Mouse (Mus musculus) embryonic facial prominence, embryonic 10.5 days (tissue): Measurements from ENCODE around the gene Cep104. TPM values are rescaled to one million over a fixed set of nuclear protein-coding genes. Genes with fewer than 3 reads are reported as not detected.

ENCODE experiments used
- DNase-seq: peaks from one replicate; pipeline ENCODE4 v3.0.0-alpha.2; 2017; ENCODE audit warnings: low spot score
- H3K27ac ChIP-seq: fragments of 300-500 bp; sonication (generic); replicated peaks from 2 replicates; pipeline ENCODE4 v1.5.1; 2016; ENCODE audit warnings: mild to moderate bottlenecking
- H3K27me3 ChIP-seq: fragments of 300-500 bp; sonication (generic); replicated peaks from 2 replicates; pipeline ENCODE4 v1.6.1; 2016; ENCODE audit warnings: low read depth, mild to moderate bottlenecking; ENCODE audit not compliant: poor library complexity, severe bottlenecking
- H3K36me3 ChIP-seq: fragments of 300-500 bp; sonication (generic); replicated peaks from 2 replicates; pipeline ENCODE4 v1.6.1; 2016; ENCODE audit warnings: mild to moderate bottlenecking, moderate library complexity
- H3K4me1 ChIP-seq: fragments of 300-500 bp; sonication (generic); 2 replicates; pipeline ENCODE4 v1.6.1; 2016
- H3K4me3 ChIP-seq: fragments of 300-500 bp; sonication (generic); 2 replicates; pipeline ENCODE4 v1.5.1; 2016; ENCODE audit warnings: mild to moderate bottlenecking, moderate library complexity
- H3K9me3 ChIP-seq: fragments of 300-500 bp; sonication (generic); 2 replicates; pipeline ENCODE4 v1.6.1; 2016; ENCODE audit warnings: mild to moderate bottlenecking
- WGBS: fragments of 180-500 bp; shearing (Covaris S2); methylation state at CpG from one replicate; pipeline ENCODE4 v1.1.7; 2016; 5-methylcytosine and 5-hydroxymethylcytosine counted together
- polyA plus RNA-seq: library from polyadenylated mRNA; unstranded; fragments of >200 nt; fragmentation: Nextera tagmentation; extraction: Ambion mirVana; gene quantifications from 2 replicates; pipeline ENCODE4 v1.2.1, GENCODE M21; 2016

Gene Cep104
- polyA plus RNA-seq, 1 experiment from 2014 or later: 20.5 TPM

DNA sequence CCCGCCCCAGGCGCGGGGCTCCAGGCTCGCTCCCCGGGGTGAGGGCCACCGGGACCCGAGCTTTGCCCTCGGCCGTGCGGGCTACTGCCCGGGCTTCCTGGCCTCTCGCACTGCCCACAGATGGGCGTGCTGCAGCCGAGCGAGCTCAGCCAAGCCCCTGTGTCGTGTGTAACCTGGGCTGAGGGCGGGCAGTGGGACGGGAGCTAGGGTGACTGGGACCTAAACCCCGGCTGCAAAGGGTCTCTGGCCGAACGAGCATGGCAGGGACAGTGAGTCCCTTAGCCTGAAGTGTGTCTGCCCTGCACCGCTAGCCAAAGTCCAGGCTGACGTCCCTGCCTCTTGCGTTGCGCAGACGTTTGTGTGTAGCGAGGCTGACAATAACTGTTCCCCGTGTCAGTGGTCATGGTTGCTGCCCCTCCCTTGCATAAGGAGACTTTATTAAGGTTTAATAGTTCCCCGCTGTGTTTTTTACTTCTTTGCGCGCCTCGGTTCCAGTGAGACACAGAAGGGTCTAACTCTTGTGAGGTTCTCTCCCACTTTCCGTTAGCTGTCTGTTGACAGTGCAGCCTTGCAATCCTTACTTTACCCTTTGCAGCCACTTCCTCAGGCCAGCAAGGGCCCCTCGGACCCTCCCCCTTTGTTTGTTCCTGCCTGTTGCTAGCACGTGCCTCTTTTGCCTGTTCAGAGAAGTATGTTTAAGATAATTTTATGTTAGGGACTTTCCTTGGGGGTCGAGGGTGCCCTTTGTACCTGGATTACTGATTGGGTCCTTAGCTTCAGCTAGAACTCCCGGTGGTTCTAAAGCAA is 17.3 kb upstream of the Cep104 start:
- peaks cover 34% of the 10 kb centered on the region for H3K36me3 ChIP-seq
- peak; percentile 50 for DNase-seq
- H3K4me1 ChIP-seq: peaks cover 19% of the 10 kb centered on the region
- no peaks in the 10 kb centered on the region for H3K9me3 ChIP-seq
- peak overlapping the region; percentile 75 for H3K4me3 ChIP-seq
- peak overlapping the region; percentile 91 for H3K27ac ChIP-seq
- peaks cover 17% of the 10 kb centered on the region for H3K27me3 ChIP-seq
- under 1% methylated on average over 37 of the region's 37 CpGs for WGBS

DNA sequence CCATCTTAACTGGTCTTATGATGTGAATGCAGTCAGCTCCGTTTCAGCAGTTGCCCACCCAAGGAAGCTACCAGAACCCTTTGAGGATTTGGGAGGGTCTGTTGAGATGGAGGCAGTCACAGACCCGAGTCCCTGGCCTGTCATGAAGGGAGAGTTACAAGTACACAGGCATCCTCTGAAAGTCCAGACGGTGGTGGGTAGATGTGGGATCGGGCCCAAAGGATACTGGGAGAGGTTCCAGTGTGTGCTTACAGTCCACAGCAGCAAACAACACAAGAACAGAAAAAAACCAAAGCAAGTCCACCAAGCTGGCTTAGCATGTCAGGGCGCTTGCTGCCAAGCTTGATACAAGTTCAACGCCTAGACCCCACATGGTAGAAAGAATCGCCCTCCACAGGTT is 12.4 kb upstream of the Cep104 start:
- Histone ChIP-seq H3K27ac (no peak overlapping the region), H3K27me3 (no peaks in the 10 kb centered on the region), H3K4me3 (no peak overlapping the region), H3K36me3 (peaks cover 83% of the 10 kb centered on the region), H3K4me1 (peaks cover 11% of the 10 kb centered on the region), H3K9me3 (no peaks in the 10 kb centered on the region)
- DNase-seq: no peak
- 87% methylated on average over 7 of the region's 7 CpGs for WGBS

DNA sequence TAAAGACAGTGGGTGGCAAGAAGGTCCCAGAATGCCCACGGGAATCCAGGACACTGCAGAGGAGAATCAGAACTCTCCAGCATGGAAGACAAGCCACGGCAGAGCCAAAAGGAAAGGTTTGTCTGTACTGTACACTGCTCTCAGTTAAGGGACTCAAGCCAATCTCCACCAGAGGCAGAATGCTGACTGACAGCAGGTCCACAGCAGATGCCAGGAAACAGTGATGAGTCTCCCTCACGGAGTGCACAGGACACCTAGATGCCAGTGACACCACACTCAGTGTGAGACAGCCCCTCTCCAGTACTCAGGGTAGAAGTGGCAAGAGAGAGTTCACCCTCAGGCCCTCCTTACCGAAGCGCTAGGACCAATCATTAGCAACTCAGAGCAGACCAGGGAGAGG is 8.3 kb upstream of the Cep104 start:
- no peak overlapping the region for H3K4me3 ChIP-seq
- WGBS: 86% methylated on average over 5 of the region's 5 CpGs
- no peak for DNase-seq
- H3K4me1 ChIP-seq: no peaks in the 10 kb centered on the region
- H3K9me3 ChIP-seq: no peaks in the 10 kb centered on the region
- H3K27ac ChIP-seq: no peak overlapping the region
- H3K36me3 ChIP-seq: peaks cover 97% of the 10 kb centered on the region
- H3K27me3 ChIP-seq: no peaks in the 10 kb centered on the region

DNA sequence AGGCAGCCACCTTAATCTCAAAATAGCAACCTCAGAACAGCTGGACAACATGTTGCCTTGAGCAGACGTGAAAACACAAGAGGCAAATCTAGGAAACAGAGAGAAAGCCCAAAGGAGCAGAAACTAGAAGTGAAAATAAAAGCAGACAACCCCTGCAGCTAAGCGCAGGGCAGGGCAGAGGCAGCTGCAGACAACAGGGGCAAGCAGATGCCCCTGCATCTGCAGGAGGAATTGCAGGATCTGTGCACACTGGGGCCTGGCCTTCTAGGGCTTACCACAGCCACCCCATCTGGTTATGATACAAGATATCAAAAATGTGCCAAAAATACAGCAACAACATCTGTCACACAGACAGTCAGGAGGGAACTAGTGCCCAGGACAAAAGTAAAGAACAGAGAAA is 7.4 kb upstream of the Cep104 start:
- H3K27me3 ChIP-seq: no peaks in the 10 kb centered on the region
- no peak overlapping the region for H3K27ac ChIP-seq
- DNase-seq: no peak
- no peaks in the 10 kb centered on the region for H3K9me3 ChIP-seq
- H3K36me3 ChIP-seq: peaks cover 90% of the 10 kb centered on the region
- H3K4me1 ChIP-seq: no peaks in the 10 kb centered on the region
- 84% methylated on average over 2 of the region's 2 CpGs for WGBS
- no peak overlapping the region for H3K4me3 ChIP-seq

DNA sequence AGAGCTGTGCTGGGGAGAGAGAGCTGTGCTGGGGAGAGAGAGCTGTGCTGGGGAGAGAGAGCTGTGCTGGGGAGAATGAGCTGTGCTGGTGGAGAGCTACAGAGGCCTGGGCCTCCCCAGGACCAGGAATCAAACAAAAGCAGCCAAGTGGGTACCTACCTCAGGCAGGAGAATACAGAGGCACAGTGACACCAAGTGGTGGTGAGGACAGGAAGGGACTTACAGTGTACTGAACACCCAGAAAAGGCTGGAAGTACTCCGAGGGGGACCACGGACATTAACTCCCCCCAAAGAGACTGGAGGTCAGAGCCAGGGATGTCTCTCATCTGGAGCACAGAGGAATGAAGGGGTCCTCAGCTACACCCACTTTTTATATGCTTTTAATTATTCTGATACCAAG is 6.9 kb upstream of the Cep104 start:
- H3K4me3 ChIP-seq: no peak overlapping the region
- WGBS: 87% methylated on average over 2 of the region's 2 CpGs
- H3K4me1 ChIP-seq: no peaks in the 10 kb centered on the region
- H3K36me3 ChIP-seq: peaks cover 85% of the 10 kb centered on the region
- H3K27ac ChIP-seq: no peak overlapping the region
- H3K27me3 ChIP-seq: no peaks in the 10 kb centered on the region
- no peak for DNase-seq
- no peaks in the 10 kb centered on the region for H3K9me3 ChIP-seq

DNA sequence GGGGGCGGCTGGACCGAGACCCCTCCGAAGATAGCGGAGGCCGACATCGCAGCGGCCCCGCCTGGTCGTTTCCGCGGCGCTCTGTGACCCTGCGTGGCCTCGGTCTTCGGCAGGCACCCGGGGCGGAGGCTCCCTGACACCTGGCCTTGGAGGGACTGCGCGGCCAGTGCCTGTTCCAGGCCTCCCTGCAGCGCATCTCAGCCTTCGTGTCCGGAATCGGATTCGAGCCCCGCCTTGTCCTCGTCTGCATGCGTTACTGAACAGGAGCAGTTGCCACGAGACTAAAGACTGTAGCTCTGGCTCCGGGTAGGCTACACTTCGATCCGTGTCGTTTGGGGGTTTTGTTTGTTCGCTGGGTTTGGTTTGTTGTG is 283 bp downstream of the Cep104 start:
- Histone ChIP-seq H3K4me1 (peaks cover 25% of the 10 kb centered on the region), H3K36me3 (peaks cover 36% of the 10 kb centered on the region), H3K4me3 (peak overlapping the region; percentile 97), H3K27me3 (no peaks in the 10 kb centered on the region), H3K9me3 (no peaks in the 10 kb centered on the region), H3K27ac (peak overlapping the region; percentile 91)
- under 1% methylated on average over 33 of the region's 33 CpGs for WGBS
- no peak for DNase-seq

DNA sequence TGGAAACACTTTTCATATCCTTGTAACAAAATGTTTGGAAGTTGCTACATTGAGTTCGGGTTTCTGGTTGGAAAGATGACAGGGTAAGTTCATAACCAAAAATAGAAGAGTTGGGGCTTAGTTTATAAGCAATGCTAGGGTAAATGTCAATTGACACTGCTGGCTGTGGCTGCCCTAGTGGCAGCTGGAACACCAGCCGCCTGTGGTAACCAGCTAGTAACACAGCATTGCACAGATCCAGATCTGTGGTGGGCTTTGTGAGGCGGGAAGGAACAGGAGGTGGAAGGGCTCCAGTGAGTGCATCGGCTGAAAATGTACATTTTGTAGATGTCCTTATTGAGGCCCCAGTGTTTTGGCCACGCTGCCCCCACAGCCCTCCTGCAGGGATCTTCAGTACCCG is 774 bp downstream of the Cep104 start:
- Histone ChIP-seq H3K36me3 (peaks cover 36% of the 10 kb centered on the region), H3K27ac (peak overlapping the region; percentile 91; the same call in 1 of the 2 replicates), H3K4me1 (peaks cover 25% of the 10 kb centered on the region), H3K27me3 (no peaks in the 10 kb centered on the region), H3K4me3 (peak overlapping the region; percentile 97), H3K9me3 (no peaks in the 10 kb centered on the region)
- DNase-seq: no peak
- 42% methylated on average over 6 of the region's 6 CpGs for WGBS

DNA sequence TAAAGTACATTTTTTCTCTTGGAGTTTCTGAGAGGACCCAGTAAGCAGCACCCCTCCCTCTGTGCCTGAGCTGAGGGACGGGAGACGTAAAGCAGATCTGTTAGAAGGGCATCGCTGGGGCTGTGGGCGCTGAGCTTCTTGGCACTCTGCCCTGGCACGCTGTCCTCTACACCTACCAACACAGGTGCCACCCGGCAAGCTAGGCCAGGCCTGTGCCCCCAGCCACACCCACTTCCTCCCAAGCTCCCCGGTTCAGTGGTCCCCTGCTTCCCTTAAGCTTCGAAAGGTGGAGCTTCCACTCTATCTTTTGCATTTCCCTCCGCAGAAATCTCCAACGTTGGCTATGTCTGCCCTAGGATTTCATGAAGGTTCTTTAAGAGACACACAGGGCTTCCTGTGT is 4.2 kb downstream of the Cep104 start:
- peaks cover 59% of the 10 kb centered on the region for H3K36me3 ChIP-seq
- no peaks in the 10 kb centered on the region for H3K27me3 ChIP-seq
- WGBS: 95% methylated on average over 10 of the region's 10 CpGs
- H3K4me3 ChIP-seq: no peak overlapping the region
- no peaks in the 10 kb centered on the region for H3K9me3 ChIP-seq
- no peak for DNase-seq
- H3K4me1 ChIP-seq: peaks cover 16% of the 10 kb centered on the region
- no peak overlapping the region for H3K27ac ChIP-seq

DNA sequence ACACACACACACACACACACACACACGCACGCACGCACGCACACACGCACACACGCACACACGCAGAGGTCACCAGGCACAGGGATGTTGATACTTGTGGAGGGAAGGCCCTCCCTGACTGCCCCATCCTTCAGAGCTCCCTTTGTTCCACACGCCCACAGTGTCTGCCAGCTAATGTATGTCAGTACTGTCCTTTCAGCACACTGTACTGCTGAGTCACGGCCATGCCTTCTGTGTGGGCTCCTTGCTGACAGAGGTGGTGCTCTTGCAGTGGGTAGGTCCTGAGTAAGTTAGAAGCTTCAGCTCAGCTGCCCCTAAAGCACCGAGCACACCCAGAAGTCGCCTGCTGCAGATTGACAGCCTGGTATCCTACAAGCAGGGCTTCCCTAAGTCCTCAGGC is 5.5 kb downstream of the Cep104 start:
- no peak overlapping the region for H3K4me3 ChIP-seq
- no peaks in the 10 kb centered on the region for H3K9me3 ChIP-seq
- H3K27ac ChIP-seq: no peak overlapping the region
- 86% methylated on average over 11 of the region's 11 CpGs for WGBS
- DNase-seq: no peak
- peaks cover 71% of the 10 kb centered on the region for H3K36me3 ChIP-seq
- H3K4me1 ChIP-seq: peaks cover 14% of the 10 kb centered on the region
- no peaks in the 10 kb centered on the region for H3K27me3 ChIP-seq

DNA sequence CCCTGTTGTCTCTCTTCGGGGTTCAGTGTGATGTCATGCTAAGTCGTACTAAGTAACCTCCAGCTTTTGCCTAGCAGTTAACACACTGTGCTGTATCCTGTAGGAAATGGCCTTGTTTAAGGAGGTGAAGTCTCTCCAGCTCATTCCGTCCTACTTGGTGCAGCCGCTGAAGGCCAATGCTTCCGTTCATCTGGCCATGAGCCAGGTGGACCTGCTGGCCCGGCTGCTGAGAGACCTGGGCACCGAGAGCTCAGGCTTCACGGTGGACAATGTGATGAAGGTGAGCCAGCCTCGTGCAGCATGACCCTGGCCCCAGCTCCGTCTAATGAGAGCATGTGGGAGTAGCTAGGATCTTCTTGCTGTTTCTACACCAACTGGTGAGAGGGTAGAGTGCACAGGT is 17.7 kb downstream of the Cep104 start:
- no peak overlapping the region for H3K27ac ChIP-seq
- 92% methylated on average over 10 of the region's 10 CpGs for WGBS
- peaks cover 99% of the 10 kb centered on the region for H3K36me3 ChIP-seq
- H3K9me3 ChIP-seq: no peaks in the 10 kb centered on the region
- no peaks in the 10 kb centered on the region for H3K4me1 ChIP-seq
- no peaks in the 10 kb centered on the region for H3K27me3 ChIP-seq
- no peak for DNase-seq
- H3K4me3 ChIP-seq: no peak overlapping the region

DNA sequence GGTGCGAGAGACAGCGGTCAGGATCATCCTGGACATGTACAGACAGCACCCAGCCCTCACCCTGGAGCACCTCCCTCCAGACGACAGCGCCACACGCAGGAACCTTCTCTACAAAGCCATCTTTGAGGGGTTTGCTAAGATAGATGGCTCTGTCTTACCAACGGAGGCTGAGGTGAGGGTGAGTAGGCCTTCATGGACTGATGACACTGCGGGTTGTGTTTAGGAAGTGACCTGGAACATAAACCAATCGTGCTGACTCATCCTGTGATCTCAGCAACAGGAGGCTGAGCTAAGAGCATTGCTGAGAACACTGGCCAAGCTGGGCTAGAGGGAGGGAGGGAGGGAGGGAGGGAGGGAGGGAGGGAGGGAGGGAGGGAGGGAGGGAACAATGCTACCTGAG is 18.5 kb downstream of the Cep104 start:
- H3K27ac ChIP-seq: no peak overlapping the region
- DNase-seq: no peak
- no peaks in the 10 kb centered on the region for H3K9me3 ChIP-seq
- WGBS: 91% methylated on average over 8 of the region's 8 CpGs
- no peak overlapping the region for H3K4me3 ChIP-seq
- peaks cover 99% of the 10 kb centered on the region for H3K36me3 ChIP-seq
- no peaks in the 10 kb centered on the region for H3K27me3 ChIP-seq
- H3K4me1 ChIP-seq: no peaks in the 10 kb centered on the region

DNA sequence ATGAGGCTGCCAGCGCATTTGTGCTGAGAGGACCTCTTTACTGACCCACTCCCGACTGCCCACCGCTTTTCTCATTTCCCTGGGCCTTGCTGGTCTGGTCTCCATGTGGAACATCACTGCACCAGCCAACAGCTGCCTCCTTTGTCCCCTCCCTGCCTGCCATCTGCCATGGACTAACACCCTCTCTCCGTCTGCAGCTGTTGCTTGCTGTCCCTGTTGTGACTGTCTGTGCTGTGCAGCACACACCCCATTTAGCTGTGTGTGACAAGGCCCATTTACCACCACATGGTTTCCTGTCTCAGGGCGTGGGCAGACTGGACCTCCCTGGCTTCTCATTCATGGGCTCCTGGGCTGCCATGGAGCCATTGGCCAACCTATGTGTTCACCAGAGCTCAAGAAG is 30.5 kb downstream of the Cep104 start:
- peaks cover 57% of the 10 kb centered on the region for H3K36me3 ChIP-seq
- H3K27me3 ChIP-seq: no peaks in the 10 kb centered on the region
- WGBS: 89% methylated on average over 5 of the region's 5 CpGs
- no peak overlapping the region for H3K27ac ChIP-seq
- no peaks in the 10 kb centered on the region for H3K9me3 ChIP-seq
- no peak for DNase-seq
- no peaks in the 10 kb centered on the region for H3K4me1 ChIP-seq
- no peak overlapping the region for H3K4me3 ChIP-seq

DNA sequence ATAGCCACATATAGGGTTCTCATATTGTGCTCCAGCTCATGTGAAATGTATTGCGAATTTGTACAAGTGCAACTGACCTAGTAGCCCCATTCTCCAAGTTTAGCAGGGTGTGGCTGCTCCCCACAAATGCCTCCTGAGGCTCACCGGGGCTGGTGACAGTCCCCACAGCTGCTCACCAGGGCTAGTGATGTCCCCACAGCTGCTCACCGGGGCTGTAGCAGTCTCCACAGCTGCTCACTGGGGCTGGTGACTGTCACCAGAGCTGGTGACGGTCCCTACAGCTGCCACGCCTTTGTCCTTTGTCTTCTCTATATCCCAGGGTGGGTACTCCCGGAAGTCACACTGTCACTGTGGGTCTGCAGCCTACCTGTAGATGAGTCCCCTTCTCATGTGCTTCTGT is 31.3 kb downstream of the Cep104 start:
- no peak for DNase-seq
- peaks cover 5% of the 10 kb centered on the region for H3K4me1 ChIP-seq
- H3K4me3 ChIP-seq: no peak overlapping the region
- H3K27me3 ChIP-seq: no peaks in the 10 kb centered on the region
- H3K27ac ChIP-seq: no peak overlapping the region
- 93% methylated on average over 6 of the region's 6 CpGs for WGBS
- H3K36me3 ChIP-seq: peaks cover 57% of the 10 kb centered on the region
- H3K9me3 ChIP-seq: no peaks in the 10 kb centered on the region
